Mouse (Mus musculus): Measurements from ENCODE around the gene Mnx1. TPM values are rescaled to one million over a fixed set of nuclear protein-coding genes. Genes with fewer than 3 reads are reported as not detected.

Mnx1 gene
- 0.20 and 0.33 TPM in 2 replicates for polyA plus RNA-seq (2016; fragmentation: Nextera tagmentation; extraction: Ambion mirVana)

DNA sequence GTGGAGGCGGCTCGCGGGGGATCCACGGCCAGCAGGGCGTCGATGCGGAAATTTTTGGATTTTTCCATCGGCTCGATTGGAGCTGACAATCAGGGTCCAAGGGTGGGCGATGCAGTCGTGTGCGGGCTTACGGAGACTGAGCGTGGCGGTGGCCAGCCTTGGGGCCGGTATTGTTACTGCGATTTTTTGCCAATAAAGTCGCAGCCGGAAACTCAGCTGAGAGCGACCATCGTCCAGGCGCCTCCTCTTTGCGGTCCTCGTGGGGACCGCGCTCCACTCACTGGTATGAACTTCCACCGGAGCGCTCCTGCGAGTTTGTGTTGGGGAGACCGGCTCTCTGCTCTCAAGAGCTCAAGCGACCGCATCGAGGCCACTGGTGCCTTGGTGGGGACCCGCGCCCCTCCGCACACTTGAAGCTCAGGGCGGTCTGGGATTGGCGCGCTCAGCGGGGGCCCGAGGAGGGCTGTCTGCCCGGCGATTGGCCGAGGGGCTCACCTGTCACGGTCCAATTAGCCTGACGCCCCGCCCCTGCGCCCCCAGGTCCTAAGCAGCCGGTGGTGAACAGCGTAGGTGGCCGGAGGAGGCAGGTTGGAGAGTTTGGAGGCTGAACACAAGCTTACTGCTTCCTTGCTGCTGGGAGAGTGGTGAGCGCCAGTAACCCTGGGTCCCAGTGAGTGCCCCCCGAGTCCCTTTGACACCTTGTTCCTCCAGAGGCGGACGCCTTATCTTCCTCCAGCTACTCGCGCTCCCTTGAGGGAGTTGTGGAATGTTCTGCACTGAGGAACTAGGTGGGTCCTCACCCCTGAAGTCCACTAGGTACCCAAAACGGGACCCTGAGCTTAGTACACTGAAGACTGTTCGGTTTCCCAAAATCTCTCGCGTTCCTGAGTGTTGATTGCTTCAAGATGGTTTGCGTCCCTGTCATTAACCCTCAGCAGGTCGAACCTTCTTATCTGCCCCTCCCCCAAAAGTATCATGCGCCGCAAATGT lies at the start of gene Mnx1:
Gene Mnx1, minus strand, starts transcription at position 263 of the 990 bp plus-strand sequence.
- Histone ChIP-seq H3K4me3 (replicated peaks) (peak within 1 kb of the TSS; percentile 43), H3K9me3 (peaks cover 4% of the 10 kb centered on the region; the same call in 1 of the 2 replicates), H3K4me1 (replicated peaks) (peaks cover 33% of the 10 kb centered on the region), H3K36me3 (no peaks in the 10 kb centered on the region), H3K27me3 (peaks cover 99% of the 10 kb centered on the region), H3K9ac (replicated peaks) (peak within 1 kb of the TSS; percentile 31), H3K4me2 (peak within 1 kb of the TSS; percentile 77), H3K27ac (no peak within 1 kb of the TSS)
- ATAC-seq (ENCODE audit: insufficient number of reproducible peaks, insufficient read depth, low FRiP score, low TSS enrichment, low read depth): peak; percentile 52
- WGBS: under 1% methylated on average over 62 of the region's 65 CpGs

DNA sequence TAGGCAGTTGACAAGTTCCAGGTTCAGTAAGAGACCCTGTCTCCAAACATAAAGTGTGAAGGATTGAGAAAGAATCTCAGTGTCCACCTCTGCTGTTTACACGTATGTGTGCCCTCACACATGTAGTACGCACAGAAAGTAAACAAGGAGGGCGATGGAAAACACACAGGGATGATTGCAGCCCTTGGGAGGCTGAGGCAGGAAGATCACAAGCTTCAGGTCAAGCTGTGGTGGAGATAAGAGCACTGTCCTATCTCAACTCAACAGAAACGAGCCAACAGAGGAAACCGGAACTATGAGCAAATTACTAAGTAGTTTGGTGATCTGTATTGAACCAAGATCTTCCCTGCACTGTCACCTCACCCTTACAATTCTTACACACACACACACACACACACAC lies 38.2 kb upstream of the Mnx1 start:
- H3K36me3 ChIP-seq: no peaks in the 10 kb centered on the region
- no peak overlapping the region for H3K27ac ChIP-seq
- no peaks in the 10 kb centered on the region for H3K4me1 ChIP-seq (replicated peaks)
- ATAC-seq (ENCODE audit: insufficient number of reproducible peaks, insufficient read depth, low FRiP score, low TSS enrichment, low read depth): no peak
- no peak overlapping the region for H3K4me2 ChIP-seq
- no peak overlapping the region for H3K9ac ChIP-seq (replicated peaks)
- 84% methylated on average over 5 of the region's 5 CpGs for WGBS
- H3K4me3 ChIP-seq (replicated peaks): no peak overlapping the region
- H3K27me3 ChIP-seq: no peaks in the 10 kb centered on the region
- H3K9me3 ChIP-seq: no peaks in the 10 kb centered on the region

DNA sequence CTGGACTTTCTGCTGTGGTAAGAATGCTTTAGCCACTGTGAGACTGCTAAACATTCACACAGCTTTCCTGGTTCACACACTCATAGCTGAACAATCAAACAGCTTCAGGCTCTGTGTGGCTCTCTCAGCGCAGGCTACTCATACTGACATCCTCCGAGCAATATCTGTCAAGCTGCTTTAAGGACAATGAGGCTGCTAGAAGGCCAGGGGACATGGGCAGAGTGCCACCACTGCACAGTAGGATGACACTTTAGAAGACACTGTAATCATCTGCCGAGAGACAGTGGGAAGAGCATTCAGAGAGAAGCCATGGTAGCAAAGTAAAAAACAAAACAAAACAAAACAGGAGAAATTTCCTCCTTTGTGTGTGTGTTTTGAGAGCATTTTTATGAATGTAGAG lies 37.6 kb upstream of the Mnx1 start:
- no peak overlapping the region for H3K9ac ChIP-seq (replicated peaks)
- H3K9me3 ChIP-seq: no peaks in the 10 kb centered on the region
- no peaks in the 10 kb centered on the region for H3K36me3 ChIP-seq
- H3K4me1 ChIP-seq (replicated peaks): no peaks in the 10 kb centered on the region
- no peak overlapping the region for H3K4me2 ChIP-seq
- ATAC-seq (ENCODE audit: insufficient number of reproducible peaks, insufficient read depth, low FRiP score, low TSS enrichment, low read depth): no peak
- H3K4me3 ChIP-seq (replicated peaks): no peak overlapping the region
- H3K27ac ChIP-seq: no peak overlapping the region
- H3K27me3 ChIP-seq: no peaks in the 10 kb centered on the region
- WGBS: 90% methylated on average over 3 of the region's 3 CpGs

DNA sequence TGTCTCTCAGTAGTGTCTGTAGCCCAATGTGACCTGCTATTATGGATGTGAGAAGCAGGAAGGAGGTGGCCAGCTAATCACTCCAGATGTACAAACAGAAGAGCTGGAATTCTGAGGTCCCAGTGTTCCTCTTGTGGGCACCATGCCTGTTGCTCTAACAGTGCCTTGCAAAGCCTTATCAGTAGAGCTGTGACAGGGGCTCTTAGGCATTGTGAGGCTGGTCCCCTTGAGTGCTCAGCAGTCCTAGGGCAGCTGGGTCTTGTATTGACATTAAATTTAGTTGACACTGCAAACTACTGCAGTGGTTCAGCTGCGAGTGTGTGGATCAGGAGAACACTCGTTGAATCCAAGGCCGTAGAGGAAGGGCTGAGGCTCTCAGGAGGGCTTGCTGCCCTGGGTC lies 28.7 kb upstream of the Mnx1 start:
- Histone ChIP-seq H3K4me2 (no peak overlapping the region), H3K36me3 (no peaks in the 10 kb centered on the region), H3K4me3 (replicated peaks) (no peak overlapping the region), H3K4me1 (replicated peaks) (no peaks in the 10 kb centered on the region), H3K27me3 (no peaks in the 10 kb centered on the region), H3K9ac (replicated peaks) (no peak overlapping the region), H3K27ac (no peak overlapping the region), H3K9me3 (no peaks in the 10 kb centered on the region; the same call in 1 of the 2 replicates)
- ATAC-seq (ENCODE audit: insufficient number of reproducible peaks, insufficient read depth, low FRiP score, low TSS enrichment, low read depth): no peak
- WGBS: 69% methylated on average over 3 of the region's 3 CpGs

DNA sequence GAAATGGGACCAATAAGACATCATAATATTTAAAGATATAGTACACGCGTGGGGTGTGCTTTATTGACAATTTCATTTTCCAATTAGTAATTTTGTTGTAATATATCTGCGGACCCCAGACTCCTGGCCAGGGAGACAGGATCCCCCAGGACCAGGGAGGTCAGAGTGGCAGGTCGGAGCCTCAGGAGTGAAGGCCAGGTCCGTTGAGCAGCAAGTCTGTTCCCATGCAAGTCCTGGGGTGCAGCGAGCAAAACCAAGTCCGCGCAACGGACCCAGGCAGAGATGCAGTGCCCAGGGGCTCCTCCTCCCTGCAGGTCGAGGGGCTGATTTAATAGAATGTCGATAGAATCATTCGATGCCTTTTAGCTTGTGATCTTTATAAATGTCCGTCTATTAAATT lies 9.1 kb upstream of the Mnx1 start:
- peaks cover 13% of the 10 kb centered on the region for H3K4me1 ChIP-seq (replicated peaks)
- no peak overlapping the region for H3K9ac ChIP-seq (replicated peaks)
- WGBS: 16% methylated on average over 13 of the region's 13 CpGs
- no peak overlapping the region for H3K4me2 ChIP-seq
- ATAC-seq (ENCODE audit: insufficient number of reproducible peaks, insufficient read depth, low FRiP score, low TSS enrichment, low read depth): no peak
- peaks cover 87% of the 10 kb centered on the region for H3K27me3 ChIP-seq
- no peak overlapping the region for H3K4me3 ChIP-seq (replicated peaks)
- H3K9me3 ChIP-seq: no peaks in the 10 kb centered on the region
- H3K27ac ChIP-seq: no peak overlapping the region
- no peaks in the 10 kb centered on the region for H3K36me3 ChIP-seq

DNA sequence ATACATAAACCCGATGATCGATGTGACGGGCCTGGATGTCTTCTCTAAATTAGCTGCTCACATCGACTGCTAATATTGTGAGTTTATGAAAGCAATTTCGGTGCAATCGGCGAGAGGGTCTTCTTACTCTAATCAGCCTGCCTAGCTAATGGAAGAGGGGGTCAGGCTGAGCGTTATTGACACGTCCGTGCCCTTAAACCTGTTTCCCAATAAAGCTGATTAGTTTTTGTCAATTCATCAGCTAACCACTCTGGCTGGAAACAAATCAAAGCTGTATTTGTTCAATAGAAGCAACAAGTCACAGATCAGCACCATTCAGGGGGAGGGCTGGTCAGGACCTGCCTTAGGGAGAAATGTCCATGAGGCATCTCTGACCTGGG lies 7.7 kb upstream of the Mnx1 start:
- Histone ChIP-seq H3K4me3 (replicated peaks) (no peak overlapping the region), H3K27me3 (peaks cover 96% of the 10 kb centered on the region), H3K9me3 (no peaks in the 10 kb centered on the region), H3K4me2 (peak overlapping the region; percentile 31), H3K4me1 (replicated peaks) (peaks cover 19% of the 10 kb centered on the region), H3K27ac (no peak overlapping the region), H3K9ac (replicated peaks) (no peak overlapping the region), H3K36me3 (no peaks in the 10 kb centered on the region)
- 4% methylated on average over 10 of the region's 10 CpGs for WGBS
- ATAC-seq (ENCODE audit: insufficient number of reproducible peaks, insufficient read depth, low FRiP score, low TSS enrichment, low read depth): no peak

DNA sequence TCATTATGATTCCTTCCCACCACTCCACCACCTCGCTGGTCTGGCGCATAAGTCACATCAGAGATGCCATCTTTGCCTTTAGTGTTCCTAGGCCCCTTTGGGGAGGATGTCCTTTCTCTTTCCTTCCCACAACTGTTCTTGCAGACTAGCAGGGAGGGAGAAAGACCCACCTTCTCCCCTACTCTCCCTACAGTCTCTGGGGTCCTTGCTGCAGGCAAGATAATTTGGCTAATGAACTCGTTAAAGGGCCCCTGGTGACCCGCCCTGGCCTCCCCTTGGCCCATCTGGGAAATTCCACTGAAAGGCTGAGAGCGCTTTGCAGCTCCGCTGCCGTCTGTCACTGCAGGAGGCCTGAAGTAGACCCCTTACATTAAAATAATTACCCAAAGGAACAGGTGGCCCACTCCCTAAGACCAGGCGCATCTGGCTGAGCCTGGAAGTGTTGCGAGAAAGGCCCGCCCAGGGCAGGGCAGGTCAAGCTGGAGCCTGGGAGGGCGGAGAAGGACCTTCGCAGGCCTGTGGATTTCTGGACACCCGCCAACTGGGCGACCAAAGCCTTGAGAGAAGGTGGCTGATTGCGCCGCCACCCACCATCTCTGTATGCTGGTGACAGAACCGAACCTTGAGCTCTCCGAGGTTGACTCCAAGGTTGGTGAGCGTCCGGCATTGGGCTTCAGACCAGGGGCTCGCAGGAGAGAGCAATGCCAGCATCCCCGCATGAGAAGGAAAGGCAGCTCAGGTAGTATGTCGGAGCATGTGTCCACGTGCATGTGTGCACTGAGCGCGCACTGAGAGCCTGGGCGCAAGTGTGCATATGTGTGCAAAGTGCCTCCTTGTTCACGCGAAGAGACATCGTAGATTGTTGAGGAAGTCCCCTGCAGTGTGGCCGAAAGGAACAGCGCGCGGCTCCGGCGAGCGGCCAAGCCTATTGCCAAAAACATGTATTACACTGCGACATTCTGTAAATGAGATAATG lies 7.0 kb upstream of the Mnx1 start:
- Histone ChIP-seq H3K4me2 (peak overlapping the region; percentile 31), H3K27me3 (peaks cover 96% of the 10 kb centered on the region), H3K36me3 (no peaks in the 10 kb centered on the region), H3K9me3 (peaks cover under 1% of the 10 kb centered on the region; the same call in 1 of the 2 replicates), H3K4me1 (replicated peaks) (peaks cover 20% of the 10 kb centered on the region), H3K27ac (no peak overlapping the region), H3K9ac (replicated peaks) (no peak overlapping the region), H3K4me3 (replicated peaks) (no peak overlapping the region)
- peak; percentile 53; the same call in 1 of the 2 replicates for ATAC-seq (ENCODE audit: insufficient number of reproducible peaks, insufficient read depth, low FRiP score, low TSS enrichment, low read depth)
- under 1% methylated on average over 38 of the region's 38 CpGs for WGBS

DNA sequence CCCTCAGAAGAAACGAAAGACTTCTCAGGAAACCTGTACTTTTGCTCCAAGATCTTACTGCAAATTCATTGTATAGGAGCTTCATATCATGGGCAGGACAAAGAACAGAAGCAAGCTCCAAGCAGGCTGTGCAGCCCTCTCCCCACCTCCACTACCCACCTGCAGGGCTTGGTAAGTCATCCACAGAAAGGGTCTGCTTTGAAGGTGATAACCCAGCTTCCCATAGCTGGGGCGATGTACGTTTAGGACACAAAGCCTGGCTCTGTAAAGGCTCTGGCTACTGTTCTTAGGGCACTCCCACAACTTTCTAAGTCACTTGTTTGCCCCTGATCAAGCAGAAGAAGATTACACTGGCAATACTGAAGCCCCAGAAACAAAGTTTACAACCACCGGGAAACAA lies 5.5 kb upstream of the Mnx1 start:
- no peak for ATAC-seq (ENCODE audit: insufficient number of reproducible peaks, insufficient read depth, low FRiP score, low TSS enrichment, low read depth)
- H3K27ac ChIP-seq: no peak overlapping the region
- no peak overlapping the region for H3K9ac ChIP-seq (replicated peaks)
- H3K27me3 ChIP-seq: peaks cover 96% of the 10 kb centered on the region
- peaks cover 22% of the 10 kb centered on the region for H3K4me1 ChIP-seq (replicated peaks)
- no peaks in the 10 kb centered on the region for H3K36me3 ChIP-seq
- H3K4me2 ChIP-seq: no peak overlapping the region
- 3% methylated on average over 4 of the region's 4 CpGs for WGBS
- H3K4me3 ChIP-seq (replicated peaks): no peak overlapping the region
- H3K9me3 ChIP-seq: peaks cover 4% of the 10 kb centered on the region; the same call in 1 of the 2 replicates

DNA sequence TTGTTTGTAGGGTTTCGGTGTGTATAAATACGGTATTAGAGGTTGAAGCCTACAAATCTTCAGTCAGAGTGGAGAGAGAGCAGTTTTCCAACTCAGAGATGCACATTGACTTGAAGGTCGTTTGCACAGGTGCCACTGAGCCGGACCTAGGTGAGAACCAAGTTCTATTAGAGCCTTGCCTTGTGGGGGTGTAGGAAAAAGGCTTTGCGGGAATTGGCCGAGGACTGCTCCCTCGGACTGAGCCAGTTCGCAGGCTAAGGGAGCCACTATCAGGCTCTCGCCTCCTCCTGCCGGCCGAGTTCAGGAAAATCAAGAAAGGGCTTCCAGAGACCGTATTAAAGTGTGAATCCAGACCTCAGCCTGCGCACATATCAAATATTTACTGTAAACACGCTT lies 926 bp upstream of the Mnx1 start:
- no peak overlapping the region for H3K9ac ChIP-seq (replicated peaks)
- under 1% methylated on average over 14 of the region's 14 CpGs for WGBS
- H3K36me3 ChIP-seq: no peaks in the 10 kb centered on the region
- H3K4me1 ChIP-seq (replicated peaks): peaks cover 26% of the 10 kb centered on the region
- H3K27me3 ChIP-seq: peaks cover 99% of the 10 kb centered on the region
- peaks cover 4% of the 10 kb centered on the region; the same call in 1 of the 2 replicates for H3K9me3 ChIP-seq
- H3K4me3 ChIP-seq (replicated peaks): no peak overlapping the region
- peak overlapping the region; percentile 77 for H3K4me2 ChIP-seq
- 0 out of 2 replicates have a peak, but pooled peaks have one; percentile 35 for ATAC-seq (ENCODE audit: insufficient number of reproducible peaks, insufficient read depth, low FRiP score, low TSS enrichment, low read depth)
- no peak overlapping the region for H3K27ac ChIP-seq

DNA sequence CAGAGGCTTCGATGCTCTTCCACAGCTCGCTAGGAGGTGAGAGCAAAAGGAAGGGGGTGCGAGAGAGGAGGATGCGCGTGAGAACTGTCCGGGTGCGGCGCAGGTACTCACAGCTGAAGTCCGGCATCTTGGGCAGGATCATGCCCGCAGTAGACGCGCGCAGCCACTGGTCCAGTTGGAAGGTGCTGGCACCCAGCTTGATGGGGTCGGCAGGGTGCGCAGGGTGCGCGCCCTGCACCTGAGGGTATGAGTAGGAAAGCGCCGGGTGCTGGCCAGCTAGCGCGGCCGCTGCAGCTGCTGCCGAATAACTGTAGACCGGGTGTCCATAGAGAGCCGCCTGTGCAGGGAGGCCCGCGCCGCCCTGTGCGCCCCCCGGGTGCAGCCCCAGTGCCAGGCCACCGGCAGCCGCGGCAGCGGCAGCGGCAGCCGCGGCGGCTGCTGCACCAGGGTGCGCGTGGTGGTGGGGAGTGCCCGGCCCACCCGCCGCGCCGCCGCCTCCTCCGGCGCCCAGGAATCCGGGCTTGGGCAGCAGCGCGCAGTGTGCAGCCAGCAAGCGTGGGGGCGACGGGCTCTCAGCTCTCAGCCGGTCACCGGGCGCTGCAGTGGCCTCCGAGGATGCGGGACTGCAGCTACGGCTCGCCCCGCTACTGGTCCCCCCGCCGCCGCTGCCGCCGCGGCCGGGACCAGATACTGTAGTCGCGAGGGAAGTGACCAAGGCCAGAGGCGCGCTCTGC lies 629 bp downstream of the Mnx1 start:
- H3K4me1 ChIP-seq (replicated peaks): peaks cover 35% of the 10 kb centered on the region
- no peaks in the 10 kb centered on the region for H3K36me3 ChIP-seq
- peak; percentile 4; the same call in 1 of the 2 replicates for ATAC-seq (ENCODE audit: insufficient number of reproducible peaks, insufficient read depth, low FRiP score, low TSS enrichment, low read depth)
- peak overlapping the region; percentile 43 for H3K4me3 ChIP-seq (replicated peaks)
- peak overlapping the region; percentile 31 for H3K9ac ChIP-seq (replicated peaks)
- peaks cover 99% of the 10 kb centered on the region for H3K27me3 ChIP-seq
- H3K9me3 ChIP-seq: peaks cover 4% of the 10 kb centered on the region; the same call in 1 of the 2 replicates
- WGBS: under 1% methylated on average over 70 of the region's 73 CpGs
- H3K4me2 ChIP-seq: peak overlapping the region; percentile 77
- H3K27ac ChIP-seq: no peak overlapping the region
